Mouse (Mus musculus): ENCODE measurements around the gene Cd5.

- TF ChIP-seq CTCF (IDR thresholded peaks at IDR 0.05; ENCODE audit: extremely low read depth, insufficient read length, insufficient replicate concordance, low read depth, low read length) = no peak
- TF ChIP-seq POLR2A (IDR thresholded peaks at IDR 0.05; ENCODE audit: low read depth, low read length) = no peak
These were observed 23.7 kb upstream of the Cd5 start for GRCm38 (mm10) chr19:10762468-10762867.
